Mouse (Mus musculus) heart, adult 10 weeks (tissue): ENCODE data around the gene Olfr895. TPM values are rescaled to one million over a fixed set of nuclear protein-coding genes. Genes with fewer than 3 reads are reported as not detected.

Experiments
- polyA plus RNA-seq: library from polyadenylated mRNA; stranded (reverse); fragments of 350-450 nt; fragmentation: Illumina TruSeq; extraction: RNeasy Lipid Tissue Mini Kit (QIAGEN cat#74804); gene quantifications from one replicate; pipeline ENCODE4 v1.2.3, GENCODE M21; 2014; ENCODE audit warnings: low read depth, low replicate concordance

Gene Olfr895
- not detected for polyA plus RNA-seq

GRCm38 (mm10) chr9:38267551-38267950 lies at the start of gene Olfr895:
Gene Olfr895 (plus strand): TSS chr9:38267851.

GRCm38 (mm10) chr9:38252474-38252873 lies 15.2 kb upstream of the Olfr895 start, which contains the start of gene Olfr143:
Gene Olfr143 (plus strand): TSS chr9:38252774.

GRCm38 (mm10) chr9:38290807-38291206 lies 23.2 kb downstream of the Olfr895 start, which contains the start of gene Olfr896-ps1:
Gene Olfr896-ps1 (plus strand): TSS chr9:38291107.

Other genes with a start within 250 kb of the Olfr895 start
- gene Olfr883, start 242.0 kb upstream of the Olfr895 start, polyA plus RNA-seq: not detected
- gene Olfr884, start 221.3 kb upstream of the Olfr895 start, polyA plus RNA-seq: not detected
- not detected for gene Olfr885, start 206.5 kb upstream of the Olfr895 start, polyA plus RNA-seq
- gene Olfr887, start 183.8 kb upstream of the Olfr895 start, polyA plus RNA-seq: not detected
- not detected for gene Olfr888, start 159.7 kb upstream of the Olfr895 start, polyA plus RNA-seq
- not detected for gene Olfr889, start 152.7 kb upstream of the Olfr895 start, polyA plus RNA-seq
- not detected for gene Olfr890, start 125.3 kb upstream of the Olfr895 start, polyA plus RNA-seq
- gene Olfr891, start 87.0 kb upstream of the Olfr895 start, polyA plus RNA-seq: not detected
- gene Olfr893, start 59.5 kb upstream of the Olfr895 start, polyA plus RNA-seq: not detected
- not detected for gene Olfr894, start 49.8 kb upstream of the Olfr895 start, polyA plus RNA-seq
- not detected for gene Olfr143, start 15.1 kb upstream of the Olfr895 start, polyA plus RNA-seq
- not detected for gene Olfr896-ps1, start 23.3 kb downstream of the Olfr895 start, polyA plus RNA-seq
- gene Olfr25, start 61.2 kb downstream of the Olfr895 start, polyA plus RNA-seq: not detected
- not detected for gene Olfr898, start 80.6 kb downstream of the Olfr895 start, polyA plus RNA-seq
- not detected for gene Olfr250, start 99.0 kb downstream of the Olfr895 start, polyA plus RNA-seq
- gene Olfr251, start 109.2 kb downstream of the Olfr895 start, polyA plus RNA-seq: not detected
- gene Olfr147, start 133.8 kb downstream of the Olfr895 start, polyA plus RNA-seq: not detected
- not detected for gene Olfr901, start 161.6 kb downstream of the Olfr895 start, polyA plus RNA-seq
- gene Olfr902, start 179.8 kb downstream of the Olfr895 start, polyA plus RNA-seq: not detected
- gene Olfr904, start 195.3 kb downstream of the Olfr895 start, polyA plus RNA-seq: not detected
- not detected for gene Olfr905, start 203.3 kb downstream of the Olfr895 start, polyA plus RNA-seq
- gene Olfr906, start 219.2 kb downstream of the Olfr895 start, polyA plus RNA-seq: not detected
- gene Olfr907, start 227.9 kb downstream of the Olfr895 start, polyA plus RNA-seq: not detected